Mouse (Mus musculus) liver, embryonic 14.5 days (tissue): ENCODE results near the gene Rec114. TPM values are rescaled to one million over a fixed set of nuclear protein-coding genes. Genes with fewer than 3 reads are reported as not detected.
A peak's percentile ranks its signal among the peaks of the same experiment; 100 is the strongest.

Experiments
- ATAC-seq: fragments of 200-750 bp; cut with Nextera tagmentation; 2 replicates; pipeline ENCODE4 v1.8.0; 2017; ENCODE audit warnings: moderate number of reproducible peaks, mild to moderate bottlenecking, moderate library complexity; ENCODE audit not compliant: insufficient read depth
- DNase-seq, 3 experiments: peaks; one replicate each; pipeline ENCODE4 v3.0.0-alpha.2; 2012 to 2013; ENCODE audit warnings: low read depth in 3 of 3, low spot score in 3 of 3
- H3K27ac ChIP-seq: fragments of 300-500 bp; sonication (generic); 2 replicates; pipeline ENCODE4 v1.5.1; 2014; ENCODE audit warnings: moderate library complexity, mild to moderate bottlenecking, control low read depth, inconsistent platforms
- H3K27me3 ChIP-seq: fragments of 300-500 bp; sonication (generic); 2 replicates; pipeline ENCODE4 v1.6.1; 2014; ENCODE audit warnings: mild to moderate bottlenecking, low read length, moderate library complexity; ENCODE audit not compliant: control insufficient read depth, insufficient read depth
- H3K36me3 ChIP-seq: fragments of 300-500 bp; sonication (generic); replicated peaks from 2 replicates; pipeline ENCODE4 v1.6.1; 2014; ENCODE audit warnings: low read depth; ENCODE audit not compliant: control insufficient read depth, insufficient read depth
- H3K4me1 ChIP-seq, 2 experiments: fragments of 200-500 bp in 1 of 2; fragments of 300-500 bp in 1 of 2; sonication (generic) in 1 of 2; replicated peaks; 2 replicates each; pipeline ENCODE4 v1.6.1; 2012 to 2014; ENCODE audit warnings: antibody characterized with exemption in 1 of 2, inconsistent platforms in 1 of 2, low read length in 1 of 2; ENCODE audit not compliant: control insufficient read depth in 2 of 2, insufficient read depth in 2 of 2
- H3K4me2 ChIP-seq: fragments of 300-500 bp; sonication (generic); 2 replicates; pipeline ENCODE4 v1.6.1; 2014; ENCODE audit warnings: low read depth, mild to moderate bottlenecking, control low read depth, moderate library complexity
- H3K4me3 ChIP-seq, 2 experiments: fragments of 200-500 bp in 1 of 2; fragments of 300-500 bp in 1 of 2; sonication (generic) in 1 of 2; 2 replicates each; pipeline ENCODE4 v1.5.1; 2012 to 2014; ENCODE audit warnings: low read depth in 2 of 2, low read length in 2 of 2, mild to moderate bottlenecking in 2 of 2, control low read depth in 1 of 2, inconsistent platforms in 1 of 2, moderate library complexity in 1 of 2; ENCODE audit not compliant: insufficient read depth in 1 of 2
- H3K9ac ChIP-seq: fragments of 300-500 bp; sonication (generic); replicated peaks from 2 replicates; pipeline ENCODE4 v1.6.1; 2014; ENCODE audit warnings: mild to moderate bottlenecking, control low read depth, moderate library complexity
- H3K9me3 ChIP-seq: fragments of 300-500 bp; sonication (generic); 2 replicates; pipeline ENCODE4 v1.6.1; 2016; ENCODE audit warnings: low read length, mixed read lengths; ENCODE audit not compliant: control insufficient read depth
- CTCF ChIP-seq: IDR thresholded peaks from 2 replicates; pipeline ENCODE4 v1.5.1; 2016; ENCODE audit warnings: antibody characterized with exemption, low read depth, control low read depth
- EP300 ChIP-seq: IDR thresholded peaks from 2 replicates; pipeline ENCODE4 v1.6.1; 2016; ENCODE audit warnings: antibody characterized with exemption, low read depth
- WGBS: fragments of 180-500 bp; shearing (Covaris S2); extraction: QIAGEN DNeasy Blood & Tissue Kit; methylation state at CpG from one replicate; pipeline ENCODE4 v1.1.7; 2014; ENCODE audit not compliant: insufficient replicate concordance; 5-methylcytosine and 5-hydroxymethylcytosine counted together
- polyA plus RNA-seq, 2 experiments: library from polyadenylated mRNA; depleted of rRNA in 1 of 2; stranded (reverse) in 1 of 2; unstranded in 1 of 2; fragments of >200 nt; fragmentation: Nextera tagmentation in 1 of 2; extraction: Ambion mirVana in 1 of 2; gene quantifications; 2 replicates each; pipeline versions ENCODE4 v1.2.1 to v1.2.3; 2012 to 2014

Rec114 gene
- polyA plus RNA-seq, 2 experiments = 16.3 to 40.3 TPM

DNA sequence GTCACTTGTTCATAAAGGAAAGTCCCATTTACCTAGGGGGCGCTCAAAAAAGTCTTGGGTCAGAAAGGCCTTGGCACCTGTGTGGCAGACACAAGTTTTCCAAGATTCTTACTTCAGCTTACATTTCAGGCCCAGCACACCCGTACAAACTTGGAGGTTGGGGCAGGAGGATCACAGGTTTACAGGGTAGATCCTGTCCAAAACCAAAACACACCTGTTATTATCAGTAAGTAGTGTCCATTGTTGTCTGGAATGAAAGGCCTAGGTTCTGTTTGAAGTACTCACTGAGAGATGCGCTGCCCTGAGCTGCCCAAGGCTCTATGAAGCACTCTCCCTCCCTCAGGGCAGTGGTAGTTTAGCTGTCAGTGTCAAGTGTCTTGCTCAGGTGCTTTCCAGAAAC lies 84.4 kb downstream of the Rec114 start:
- Histone ChIP-seq H3K36me3 (peaks cover 39% of the 10 kb centered on the region), H3K9ac (peak overlapping the region; percentile 71), H3K27me3 (no peaks in the 10 kb centered on the region), H3K9me3 (no peaks in the 10 kb centered on the region), H3K4me2 (peak overlapping the region; percentile 82), H3K4me3 (no peak overlapping the region), H3K27ac (peak overlapping the region; percentile 98), H3K4me1 (peaks cover 74 to 83% of the 10 kb centered on the region in 2 experiments)
- no peak for DNase-seq
- WGBS = 65% methylated on average over 3 of the region's 3 CpGs
- TF ChIP-seq CTCF (no peak), EP300 (no peak; the same call in 1 of the 2 replicates)
- no peak for ATAC-seq

DNA sequence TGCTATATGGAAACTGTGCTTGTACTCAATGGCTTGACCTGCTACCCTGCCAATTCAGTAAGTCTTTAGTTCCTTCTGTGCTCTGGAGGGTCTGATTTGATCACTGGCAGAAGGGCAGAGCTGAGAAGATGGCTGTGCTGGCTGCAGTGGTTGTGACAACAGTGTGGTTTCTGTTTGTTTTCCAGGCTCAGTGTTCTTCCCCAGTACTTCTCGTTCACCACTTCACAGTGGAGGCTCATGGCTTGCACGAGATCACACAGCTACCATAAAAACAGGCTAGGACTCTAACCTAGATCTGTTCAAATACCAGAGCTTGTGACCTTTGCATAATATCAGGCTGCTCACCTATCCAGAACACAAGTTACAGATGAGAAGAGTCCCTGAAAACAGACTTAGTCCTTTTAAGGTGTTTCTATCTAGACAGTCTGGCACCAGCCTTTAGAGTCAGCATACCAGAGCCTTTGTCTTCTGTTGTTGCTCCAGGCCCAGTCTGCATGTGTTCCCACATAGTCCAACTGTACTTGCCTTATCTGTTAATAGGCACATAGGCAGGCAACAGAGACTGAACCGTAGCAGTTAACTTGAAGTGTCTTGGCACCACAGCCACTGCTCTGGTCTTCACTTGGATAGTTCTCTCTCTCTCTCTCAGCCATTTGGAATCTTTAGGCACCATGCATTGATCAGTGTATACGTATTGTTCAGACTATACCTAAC lies 85.0 kb downstream of the Rec114 start:
- DNase-seq (peak in 2 of 3 experiments; percentile 43 to 59), ATAC-seq (no peak)
- Histone ChIP-seq H3K27ac (peak overlapping the region; percentile 98), H3K27me3 (no peaks in the 10 kb centered on the region), H3K9ac (peak overlapping the region; percentile 71), H3K9me3 (no peaks in the 10 kb centered on the region), H3K4me3 (no peak overlapping the region), H3K4me2 (peak overlapping the region; percentile 82), H3K4me1 (peaks cover 75 to 83% of the 10 kb centered on the region in 2 experiments), H3K36me3 (peaks cover 35% of the 10 kb centered on the region)
- no peak for TF ChIP-seq CTCF
- TF ChIP-seq EP300 = peak; percentile 51; the same call in 1 of the 2 replicates
- WGBS = 30% methylated on average over 4 of the region's 4 CpGs

DNA sequence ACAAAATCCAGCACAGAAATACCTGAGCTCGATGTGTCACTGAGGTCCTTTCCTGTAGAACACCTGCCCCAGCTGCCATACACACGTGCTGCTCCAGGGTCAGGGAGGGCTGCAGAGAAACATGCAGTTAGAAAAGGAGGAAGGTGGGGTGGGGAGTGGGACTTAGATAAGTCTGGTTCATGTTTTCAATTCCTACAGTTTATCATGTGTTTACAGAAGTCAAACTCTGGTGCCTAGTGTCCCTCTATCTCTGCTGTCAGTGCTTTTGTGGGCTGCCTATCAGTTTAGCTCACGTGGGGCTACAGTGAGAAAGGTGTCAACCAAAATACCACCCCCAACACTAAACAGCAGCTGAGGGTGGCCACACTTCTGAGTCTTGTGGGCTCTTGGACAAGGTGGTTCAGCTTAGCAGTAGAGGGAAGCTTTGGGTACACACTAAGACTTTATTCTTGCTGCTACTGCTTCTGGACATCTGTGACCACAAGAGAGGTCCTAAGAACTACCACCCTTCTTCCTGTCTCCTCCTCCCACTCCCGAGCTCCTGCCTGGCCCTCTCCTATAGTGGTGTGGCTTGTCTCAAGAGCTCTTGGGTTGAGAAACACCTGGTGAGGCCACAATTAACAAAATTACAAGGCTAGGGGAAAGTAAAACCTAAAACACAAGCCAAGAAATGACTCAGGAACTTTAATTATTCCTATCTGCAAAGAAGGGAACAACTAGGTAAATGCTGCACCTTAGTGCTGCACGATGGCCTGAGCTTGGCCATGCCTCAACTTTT lies 85.8 kb downstream of the Rec114 start:
- Histone ChIP-seq H3K9me3 (no peaks in the 10 kb centered on the region), H3K27me3 (no peaks in the 10 kb centered on the region), H3K9ac (peak overlapping the region; percentile 84), H3K4me1 (peaks cover 70 to 78% of the 10 kb centered on the region in 2 experiments), H3K27ac (peak overlapping the region; percentile 98), H3K4me3 (peak overlapping the region; percentile 50 to 52; a peak in 3 of 4 replicates), H3K36me3 (peaks cover 35% of the 10 kb centered on the region), H3K4me2 (peak overlapping the region; percentile 82)
- TF ChIP-seq EP300 (peak; percentile 100), CTCF (no peak)
- 22% methylated on average over 5 of the region's 5 CpGs for WGBS
- DNase-seq = peak; percentile 89 to 90 (median 89)
- peak; percentile 87 for ATAC-seq

DNA sequence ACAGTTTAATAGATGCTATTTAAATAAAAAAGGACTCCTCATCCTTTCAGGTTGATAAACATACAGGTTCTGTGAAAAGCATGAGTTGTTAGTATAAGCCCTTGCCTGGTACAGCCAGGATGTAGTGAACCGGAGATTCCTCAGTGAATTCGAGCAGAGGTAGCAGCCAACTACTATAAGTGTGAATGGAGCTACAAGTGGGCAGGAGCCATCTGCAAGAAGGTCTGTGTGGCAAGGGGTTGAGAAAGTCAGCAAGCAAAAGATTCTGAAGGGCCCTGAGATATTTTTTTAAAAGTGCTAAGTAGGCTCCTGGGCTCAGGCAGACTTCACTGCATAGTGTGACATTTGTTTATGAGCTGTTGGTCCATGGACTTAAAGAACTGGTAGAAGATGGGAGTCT lies 86.9 kb downstream of the Rec114 start:
- DNase-seq = no peak
- ATAC-seq = no peak
- TF ChIP-seq CTCF = no peak
- 0 out of 2 replicates have a peak, but pooled peaks have one; percentile 3 for TF ChIP-seq EP300
- Histone ChIP-seq H3K27me3 (no peaks in the 10 kb centered on the region), H3K4me3 (peak overlapping the region; percentile 49 to 50), H3K36me3 (peaks cover 37% of the 10 kb centered on the region), H3K9ac (peak overlapping the region; percentile 84), H3K9me3 (no peaks in the 10 kb centered on the region), H3K4me2 (peak overlapping the region; percentile 82), H3K27ac (peak overlapping the region; percentile 98), H3K4me1 (peaks cover 59 to 67% of the 10 kb centered on the region in 2 experiments)
- 78% methylated on average over 2 of the region's 2 CpGs for WGBS

DNA sequence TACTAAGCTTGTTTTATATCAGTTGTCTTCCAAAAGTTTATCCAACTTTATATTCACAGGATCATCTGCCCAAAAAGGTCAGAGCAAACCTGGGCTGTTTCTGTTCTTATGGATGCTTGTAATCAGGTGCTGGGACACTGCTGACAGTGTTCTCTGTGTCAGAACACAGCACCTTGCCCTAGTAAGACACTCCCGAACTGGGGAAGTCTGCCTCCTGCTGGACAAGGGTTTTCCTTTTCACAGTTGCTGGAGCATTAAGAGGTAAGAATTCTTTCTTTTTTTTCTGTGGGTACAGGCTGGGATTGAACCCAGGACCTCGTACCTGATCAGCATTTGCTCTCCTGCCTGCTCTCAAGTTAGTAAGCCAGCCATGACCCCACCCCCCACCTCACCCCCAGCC lies 87.4 kb downstream of the Rec114 start:
- DNase-seq (peak; percentile 65 to 78 (median 70)), ATAC-seq (0 out of 2 replicates have a peak, but pooled peaks have one; percentile 14)
- peaks cover 38% of the 10 kb centered on the region for H3K36me3 ChIP-seq
- H3K27me3 ChIP-seq = no peaks in the 10 kb centered on the region
- TF ChIP-seq CTCF (peak; percentile 88), EP300 (peak; percentile 31; the same call in 1 of the 2 replicates)
- H3K4me1 ChIP-seq = peaks cover 55 to 64% of the 10 kb centered on the region in 2 experiments
- peak overlapping the region; percentile 84 for H3K9ac ChIP-seq
- H3K27ac ChIP-seq = peak overlapping the region; percentile 98
- no peaks in the 10 kb centered on the region for H3K9me3 ChIP-seq
- H3K4me2 ChIP-seq = peak overlapping the region; percentile 82
- 33% methylated on average over 2 of the region's 2 CpGs for WGBS
- peak overlapping the region; percentile 49 to 50 for H3K4me3 ChIP-seq
